Mouse (Mus musculus) liver, postnatal 0 days (tissue): Measurements from ENCODE around the gene Asprv1.

Source experiments
- CTCF ChIP-seq: sonication (generic); IDR thresholded peaks from 2 replicates; pipeline ENCODE4 v1.5.1; 2016; ENCODE audit warnings: antibody characterized with exemption, low read depth
- EP300 ChIP-seq: IDR thresholded peaks from 2 replicates; pipeline ENCODE4 v1.6.1; 2016; ENCODE audit warnings: antibody characterized with exemption, low read depth, mild to moderate bottlenecking

DNA sequence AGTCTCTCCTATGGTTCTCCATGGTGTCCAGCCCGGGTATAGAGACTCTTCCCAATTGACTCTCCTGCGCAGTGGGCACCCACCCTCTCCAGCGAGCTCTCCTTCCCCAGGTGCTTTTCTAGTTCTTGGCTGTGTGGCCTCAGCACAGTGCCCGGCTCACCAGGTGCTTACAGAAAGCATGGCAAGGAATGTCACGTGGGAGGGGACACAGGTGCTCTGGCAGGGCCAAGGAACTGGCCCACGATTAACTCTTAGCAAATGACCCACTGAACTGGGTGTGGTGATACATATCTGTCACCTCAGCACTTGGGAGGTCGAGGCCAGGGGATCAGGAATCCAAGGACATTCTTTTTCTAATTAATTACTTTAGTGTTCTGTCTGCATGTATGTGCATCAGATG, 18.2 kb downstream of the Asprv1 start:
- no peak for TF ChIP-seq CTCF
- TF ChIP-seq EP300: no peak
